Mouse (Mus musculus): ENCODE results near the gene Gprin3.

DNA sequence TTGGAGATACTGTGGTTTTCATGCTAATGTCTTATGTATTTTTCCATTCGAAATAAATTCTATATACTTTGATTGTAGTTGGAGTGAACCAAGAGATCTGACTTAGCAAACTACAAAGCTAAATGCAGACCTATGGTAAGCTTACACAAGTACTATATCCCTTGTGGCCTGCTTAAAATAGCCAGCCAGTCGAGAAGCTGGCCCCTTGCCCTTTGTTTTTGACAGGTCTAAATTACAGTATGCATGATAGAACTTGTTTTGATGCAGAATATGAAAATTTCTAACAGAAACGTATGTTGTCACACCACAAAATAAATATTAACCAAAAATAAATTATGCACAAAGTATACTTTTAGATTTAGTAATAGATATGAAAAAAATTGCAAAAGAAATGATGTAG is 9.8 kb upstream of the Gprin3 start:
- TF ChIP-seq CTCF (IDR thresholded peaks at IDR 0.05; ENCODE audit: low read depth) (no peak), EP300 (IDR thresholded peaks at IDR 0.05; ENCODE audit: low read depth) (no peak)
